Mouse (Mus musculus): ENCODE data around the gene Gm29609. TPM values are rescaled to one million over a fixed set of nuclear protein-coding genes. Genes with fewer than 3 reads are reported as not detected.

Gene Gm29609
- polyA plus RNA-seq, 1 experiment from 2014 or later: 0.74 TPM

- peaks cover 16% of the 10 kb centered on the region for H3K4me1 ChIP-seq (ENCODE audit: control insufficient read depth, low read depth, low read length)
- H3K9me3 ChIP-seq (replicated peaks; ENCODE audit: control insufficient read depth, low read length): no peaks in the 10 kb centered on the region
- no peak overlapping the region for H3K9ac ChIP-seq (ENCODE audit: low read depth, low read length)
- no peak overlapping the region for H3K27ac ChIP-seq (ENCODE audit: low read length)
- no peak overlapping the region for H3K4me2 ChIP-seq (ENCODE audit: low read depth, low read length)
- ATAC-seq (ENCODE audit: low read depth): no peak
- 90% methylated on average over 19 of the region's 19 CpGs for WGBS (ENCODE audit: insufficient replicate concordance)
- H3K4me3 ChIP-seq (ENCODE audit: low read depth, low read length): no peak overlapping the region
- H3K36me3 ChIP-seq (ENCODE audit: control insufficient read depth, insufficient read depth): peaks cover 63% of the 10 kb centered on the region
- no peaks in the 10 kb centered on the region for H3K27me3 ChIP-seq (ENCODE audit: control insufficient read depth, insufficient read depth, low read depth, low read length)
Observed at GRCm38 (mm10) chr5:31199321-31199892, 19.7 kb upstream of the Gm29609 start.

GRCm38 (mm10) chr5:31198616-31199320 is 19.1 kb upstream of the Gm29609 start:
- 74% methylated on average over 5 of the region's 5 CpGs for WGBS (ENCODE audit: insufficient replicate concordance)
- no peak overlapping the region for H3K27ac ChIP-seq (ENCODE audit: low read length)
- no peaks in the 10 kb centered on the region for H3K27me3 ChIP-seq (ENCODE audit: control insufficient read depth, insufficient read depth, low read depth, low read length)
- peaks cover 58% of the 10 kb centered on the region for H3K36me3 ChIP-seq (ENCODE audit: control insufficient read depth, insufficient read depth)
- H3K4me3 ChIP-seq (ENCODE audit: low read depth, low read length): no peak overlapping the region
- no peak overlapping the region for H3K9ac ChIP-seq (ENCODE audit: low read depth, low read length)
- H3K4me2 ChIP-seq (ENCODE audit: low read depth, low read length): no peak overlapping the region
- ATAC-seq (ENCODE audit: low read depth): no peak
- no peaks in the 10 kb centered on the region for H3K9me3 ChIP-seq (replicated peaks; ENCODE audit: control insufficient read depth, low read length)
- H3K4me1 ChIP-seq (ENCODE audit: control insufficient read depth, low read depth, low read length): peaks cover 21% of the 10 kb centered on the region

DNA sequence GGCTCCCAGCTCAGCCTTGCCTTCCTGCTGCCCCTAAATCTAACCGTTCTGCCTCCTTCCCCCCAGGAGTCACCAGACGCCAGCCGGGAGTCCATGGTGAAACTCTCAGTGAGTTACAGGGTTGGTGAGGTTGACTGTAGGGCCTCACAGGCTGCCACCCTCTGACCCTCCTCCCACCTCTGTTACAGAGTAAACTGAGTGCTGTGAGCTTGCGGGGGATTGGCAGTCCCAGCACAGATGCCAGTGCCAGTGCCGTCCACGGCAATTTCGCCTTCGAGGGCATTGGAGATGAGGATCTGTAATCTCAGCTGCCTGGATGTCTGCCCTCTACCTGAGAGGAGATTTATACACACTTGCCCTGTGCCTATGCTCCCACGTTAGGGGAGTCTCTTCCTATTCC is 18.5 kb upstream of the Gm29609 start:
- Histone ChIP-seq H3K9ac (ENCODE audit: low read depth, low read length) (no peak overlapping the region), H3K27ac (ENCODE audit: low read length) (no peak overlapping the region), H3K4me1 (ENCODE audit: control insufficient read depth, low read depth, low read length) (peaks cover 21% of the 10 kb centered on the region), H3K36me3 (ENCODE audit: control insufficient read depth, insufficient read depth) (peaks cover 58% of the 10 kb centered on the region), H3K4me2 (ENCODE audit: low read depth, low read length) (no peak overlapping the region), H3K27me3 (ENCODE audit: control insufficient read depth, insufficient read depth, low read depth, low read length) (no peaks in the 10 kb centered on the region), H3K4me3 (ENCODE audit: low read depth, low read length) (no peak overlapping the region), H3K9me3 (replicated peaks; ENCODE audit: control insufficient read depth, low read length) (no peaks in the 10 kb centered on the region)
- WGBS (ENCODE audit: insufficient replicate concordance): 80% methylated on average over 9 of the region's 9 CpGs
- no peak for ATAC-seq (ENCODE audit: low read depth)

GRCm38 (mm10) chr5:31197072-31197471 is 17.4 kb upstream of the Gm29609 start:
- Histone ChIP-seq H3K27me3 (ENCODE audit: control insufficient read depth, insufficient read depth, low read depth, low read length) (no peaks in the 10 kb centered on the region), H3K36me3 (ENCODE audit: control insufficient read depth, insufficient read depth) (peaks cover 51% of the 10 kb centered on the region), H3K27ac (ENCODE audit: low read length) (no peak overlapping the region), H3K9ac (ENCODE audit: low read depth, low read length) (no peak overlapping the region), H3K9me3 (replicated peaks; ENCODE audit: control insufficient read depth, low read length) (no peaks in the 10 kb centered on the region), H3K4me1 (ENCODE audit: control insufficient read depth, low read depth, low read length) (peaks cover 15% of the 10 kb centered on the region), H3K4me2 (ENCODE audit: low read depth, low read length) (no peak overlapping the region), H3K4me3 (ENCODE audit: low read depth, low read length) (no peak overlapping the region)
- 91% methylated on average over 12 of the region's 12 CpGs for WGBS (ENCODE audit: insufficient replicate concordance)
- ATAC-seq (ENCODE audit: low read depth): no peak

DNA sequence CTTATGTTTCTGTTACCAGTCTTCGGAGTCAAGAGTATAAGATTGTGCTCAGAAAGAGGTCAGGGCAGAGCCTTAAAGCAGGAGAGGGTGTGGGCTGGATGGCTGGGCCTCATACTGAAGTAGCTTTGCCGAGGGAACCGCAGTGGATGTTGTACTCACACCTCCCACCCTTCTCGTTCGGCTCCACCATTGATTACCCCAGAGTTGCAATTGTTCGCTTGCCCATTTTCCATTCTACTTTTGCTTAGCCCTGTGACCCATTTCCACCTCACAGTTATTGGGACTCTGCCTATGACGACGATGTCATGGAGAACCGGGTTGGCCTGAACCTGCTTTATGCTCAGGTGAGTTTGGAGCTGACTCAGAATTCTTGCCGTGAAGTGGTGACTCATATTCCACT is 16.5 kb upstream of the Gm29609 start:
- Histone ChIP-seq H3K9ac (ENCODE audit: low read depth, low read length) (no peak overlapping the region), H3K27me3 (ENCODE audit: control insufficient read depth, insufficient read depth, low read depth, low read length) (no peaks in the 10 kb centered on the region), H3K27ac (ENCODE audit: low read length) (no peak overlapping the region), H3K36me3 (ENCODE audit: control insufficient read depth, insufficient read depth) (peaks cover 51% of the 10 kb centered on the region), H3K9me3 (replicated peaks; ENCODE audit: control insufficient read depth, low read length) (no peaks in the 10 kb centered on the region), H3K4me2 (ENCODE audit: low read depth, low read length) (no peak overlapping the region), H3K4me1 (ENCODE audit: control insufficient read depth, low read depth, low read length) (peaks cover 21% of the 10 kb centered on the region), H3K4me3 (ENCODE audit: low read depth, low read length) (no peak overlapping the region)
- ATAC-seq (ENCODE audit: low read depth): no peak
- 94% methylated on average over 10 of the region's 10 CpGs for WGBS (ENCODE audit: insufficient replicate concordance)

DNA sequence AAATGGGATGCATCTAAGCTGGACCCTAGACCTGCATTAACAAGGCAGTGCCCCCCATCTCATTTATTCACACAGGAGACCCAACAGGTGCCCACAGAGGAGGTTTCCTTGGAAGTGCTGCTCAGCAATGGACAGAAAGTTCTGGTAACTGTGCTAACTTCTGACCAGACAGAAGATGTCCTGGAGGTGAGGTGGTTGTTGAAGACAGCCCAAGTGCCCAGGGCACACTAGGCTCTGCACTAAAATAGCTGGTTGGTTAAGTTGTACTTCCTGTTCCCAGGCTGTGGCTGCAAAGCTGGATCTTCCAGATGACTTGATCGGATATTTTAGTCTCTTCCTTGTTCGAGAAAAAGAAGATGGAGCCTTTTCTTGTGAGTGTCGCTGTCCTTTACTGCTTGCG is 16.0 kb upstream of the Gm29609 start:
- ATAC-seq (ENCODE audit: low read depth): no peak
- peaks cover 20% of the 10 kb centered on the region for H3K4me1 ChIP-seq (ENCODE audit: control insufficient read depth, low read depth, low read length)
- no peak overlapping the region for H3K27ac ChIP-seq (ENCODE audit: low read length)
- H3K4me3 ChIP-seq (ENCODE audit: low read depth, low read length): no peak overlapping the region
- no peaks in the 10 kb centered on the region for H3K27me3 ChIP-seq (ENCODE audit: control insufficient read depth, insufficient read depth, low read depth, low read length)
- H3K4me2 ChIP-seq (ENCODE audit: low read depth, low read length): no peak overlapping the region
- H3K36me3 ChIP-seq (ENCODE audit: control insufficient read depth, insufficient read depth): peaks cover 55% of the 10 kb centered on the region
- no peak overlapping the region for H3K9ac ChIP-seq (ENCODE audit: low read depth, low read length)
- WGBS (ENCODE audit: insufficient replicate concordance): 79% methylated on average over 4 of the region's 4 CpGs
- no peaks in the 10 kb centered on the region for H3K9me3 ChIP-seq (replicated peaks; ENCODE audit: control insufficient read depth, low read length)

DNA sequence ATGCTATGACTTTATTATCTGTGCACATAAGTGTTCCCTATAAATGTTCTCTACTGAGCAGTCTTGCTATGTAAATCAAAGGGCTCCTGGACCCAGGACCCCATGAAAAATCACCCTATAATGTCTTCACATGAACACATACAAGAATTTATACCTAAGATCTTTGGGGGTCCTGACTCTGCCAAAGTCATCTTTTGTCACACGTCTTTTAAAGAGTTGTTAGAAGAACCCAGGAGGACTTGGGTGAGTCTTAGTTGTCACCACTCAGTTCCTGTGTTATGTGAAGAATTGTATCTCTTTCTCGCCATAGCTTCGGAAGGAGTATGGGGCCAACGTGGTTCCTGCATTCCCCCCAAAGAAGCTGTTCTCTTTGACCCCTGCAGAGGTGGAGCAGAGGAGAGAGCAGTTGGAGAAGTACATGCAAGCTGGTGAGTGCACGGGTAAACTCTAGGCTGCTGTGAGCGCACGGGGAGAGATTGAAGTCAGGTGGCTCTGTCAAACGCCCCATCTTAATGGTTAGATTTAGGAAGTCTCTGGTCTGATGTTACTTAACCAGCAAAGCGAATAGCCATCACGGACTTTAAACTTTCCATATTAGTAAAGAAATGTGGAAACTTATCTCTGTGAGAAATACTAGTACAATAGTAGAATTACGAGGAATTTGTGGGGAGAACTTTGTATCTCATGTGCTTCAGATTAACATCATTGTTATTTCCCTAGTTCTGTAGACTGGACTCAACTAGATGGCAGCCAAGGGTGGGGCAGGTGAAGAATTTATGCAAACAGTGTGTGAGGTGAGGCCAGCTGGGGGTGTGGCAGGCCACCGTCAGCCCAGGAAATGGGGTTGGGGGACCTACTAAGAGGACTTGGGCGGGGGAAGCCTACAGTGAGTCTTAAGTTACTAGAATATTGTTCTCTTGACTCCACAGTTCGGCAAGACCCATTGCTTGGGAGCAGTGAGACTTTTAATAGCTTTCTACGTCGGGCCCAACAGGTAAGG is 15.1 kb upstream of the Gm29609 start:
- ATAC-seq (ENCODE audit: low read depth): no peak
- H3K9ac ChIP-seq (ENCODE audit: low read depth, low read length): peak overlapping the region; percentile 90
- peaks cover 20% of the 10 kb centered on the region for H3K4me1 ChIP-seq (ENCODE audit: control insufficient read depth, low read depth, low read length)
- no peaks in the 10 kb centered on the region for H3K27me3 ChIP-seq (ENCODE audit: control insufficient read depth, insufficient read depth, low read depth, low read length)
- H3K4me2 ChIP-seq (ENCODE audit: low read depth, low read length): peak overlapping the region; percentile 84
- 84% methylated on average over 16 of the region's 16 CpGs for WGBS (ENCODE audit: insufficient replicate concordance)
- no peaks in the 10 kb centered on the region for H3K9me3 ChIP-seq (replicated peaks; ENCODE audit: control insufficient read depth, low read length)
- peak overlapping the region; percentile 83; the same call in 1 of the 2 replicates for H3K27ac ChIP-seq (ENCODE audit: low read length)
- peak overlapping the region; percentile 84 for H3K4me3 ChIP-seq (ENCODE audit: low read depth, low read length)
- peaks cover 59% of the 10 kb centered on the region for H3K36me3 ChIP-seq (ENCODE audit: control insufficient read depth, insufficient read depth)

- Histone ChIP-seq H3K27ac (ENCODE audit: low read length) (peak overlapping the region; percentile 83), H3K36me3 (ENCODE audit: control insufficient read depth, insufficient read depth) (peaks cover 54% of the 10 kb centered on the region), H3K9ac (ENCODE audit: low read depth, low read length) (peak overlapping the region; percentile 90), H3K9me3 (replicated peaks; ENCODE audit: control insufficient read depth, low read length) (no peaks in the 10 kb centered on the region), H3K4me3 (ENCODE audit: low read depth, low read length) (peak overlapping the region; percentile 84), H3K4me1 (ENCODE audit: control insufficient read depth, low read depth, low read length) (peaks cover 20% of the 10 kb centered on the region), H3K4me2 (ENCODE audit: low read depth, low read length) (peak overlapping the region; percentile 84), H3K27me3 (ENCODE audit: control insufficient read depth, insufficient read depth, low read depth, low read length) (no peaks in the 10 kb centered on the region)
- 6% methylated on average over 25 of the region's 25 CpGs for WGBS (ENCODE audit: insufficient replicate concordance)
- ATAC-seq (ENCODE audit: low read depth): no peak
Observed at GRCm38 (mm10) chr5:31193631-31194281, 14.0 kb upstream of the Gm29609 start.
